Mouse (Mus musculus): ENCODE measurements around the gene Yy1.

DNA sequence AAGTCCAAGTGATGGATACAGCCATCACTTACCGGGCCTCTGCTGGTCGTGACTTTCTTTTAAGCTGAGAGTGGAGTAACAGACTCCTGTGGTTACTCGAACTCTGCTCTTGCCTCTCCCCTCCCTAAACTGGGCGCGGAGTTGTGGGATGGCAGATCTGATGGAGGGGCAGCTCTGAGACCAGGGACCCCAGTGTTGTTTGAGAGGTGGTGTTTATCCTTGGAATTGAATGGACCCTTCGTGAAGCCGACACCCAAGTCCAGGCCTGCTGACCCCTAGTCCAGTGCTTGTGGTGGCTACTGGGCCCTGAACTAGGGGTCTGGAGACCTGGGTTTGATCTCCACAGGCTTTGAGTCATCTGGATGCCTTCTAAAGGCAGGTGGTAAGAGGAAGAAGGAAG, 43.9 kb downstream of the Yy1 start:
- TF ChIP-seq CTCF (conservative IDR thresholded peaks at IDR 0.05; ENCODE audit: low read length) (no peak), POU5F1 (IDR thresholded peaks at IDR 0.05; ENCODE audit: borderline replicate concordance, low read length) (no peak), NANOG (IDR thresholded peaks at IDR 0.05; ENCODE audit: borderline replicate concordance, low read length) (no peak)
